Mouse (Mus musculus) embryo, embryonic 11 days (tissue): ENCODE results near the gene Srxn1.

ENCODE experiments used
- DNase-seq: peaks from one replicate; pipeline ENCODE4 v3.0.0-alpha.2; 2015

Srxn1 gene

GRCm38 (mm10) chr2:152122896-152123295 lies 17.6 kb downstream of the Srxn1 start:
- DNase-seq = no peak

DNA sequence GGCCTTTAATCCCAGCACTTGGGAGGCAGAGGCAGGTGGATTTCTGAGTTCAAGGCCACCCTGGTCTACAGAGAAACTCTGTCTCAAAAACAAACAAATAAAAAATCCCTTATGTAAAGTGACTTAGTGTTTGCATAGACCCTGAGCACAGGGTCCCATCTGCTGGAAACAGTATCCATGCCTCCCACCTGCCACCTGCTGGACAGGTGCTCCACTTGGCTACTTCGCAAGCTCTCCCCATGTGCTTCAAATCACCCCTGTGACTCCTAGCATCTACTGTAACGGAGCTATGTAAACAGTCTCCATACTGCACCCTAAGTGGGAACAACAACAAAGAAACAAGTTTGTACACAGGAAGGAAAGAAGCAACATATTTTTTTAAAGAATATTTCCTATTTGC lies 23.3 kb downstream of the Srxn1 start:
- DNase-seq = no peak

GRCm38 (mm10) chr2:152129778-152130177 lies 24.5 kb downstream of the Srxn1 start:
- no peak for DNase-seq

- DNase-seq = no peak
These were observed 26.7 kb downstream of the Srxn1 start for GRCm38 (mm10) chr2:152132016-152132415.

GRCm38 (mm10) chr2:152132691-152133090 lies 27.4 kb downstream of the Srxn1 start:
- no peak for DNase-seq

- DNase-seq = no peak
These were observed 34.1 kb downstream of the Srxn1 start for GRCm38 (mm10) chr2:152139191-152139987.

DNA sequence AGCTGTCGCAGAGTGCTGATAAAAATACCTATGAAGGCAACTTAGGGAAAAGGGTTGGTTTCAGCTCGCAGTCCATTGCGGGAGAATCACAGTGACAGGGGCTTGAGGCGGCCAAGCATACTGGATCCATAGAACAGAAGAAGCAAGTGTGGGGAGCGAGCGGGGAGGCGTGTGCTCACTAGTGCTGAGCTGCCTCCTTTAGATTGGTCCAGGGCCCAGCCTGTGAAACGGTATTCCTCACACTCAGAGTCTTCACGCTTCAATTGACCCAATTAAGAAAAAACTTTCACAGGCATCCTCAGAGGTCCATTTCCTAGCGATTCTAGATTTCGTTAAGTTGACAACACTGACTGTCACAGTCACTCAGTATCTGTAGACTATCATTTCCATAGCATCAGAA lies 35.6 kb downstream of the Srxn1 start:
- no peak for DNase-seq

DNA sequence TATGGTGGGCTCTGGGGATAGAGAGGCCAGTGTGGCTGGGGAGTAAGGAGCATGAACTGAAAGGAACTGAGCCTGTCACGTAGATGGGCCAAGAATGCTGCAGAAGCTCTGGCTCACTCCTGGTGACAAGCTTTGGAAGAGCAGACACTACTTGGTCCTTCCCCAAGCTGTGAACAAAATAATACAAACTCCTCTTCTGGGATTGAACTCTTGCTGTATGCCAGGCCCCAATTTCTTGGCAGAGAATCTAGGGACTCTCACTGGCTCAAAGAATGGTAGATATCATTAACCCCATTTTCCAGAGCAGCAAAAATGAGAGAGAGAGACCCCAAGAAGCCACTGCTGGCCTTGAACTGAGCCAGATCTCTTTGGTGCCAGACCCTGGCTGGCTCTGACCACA lies 36.2 kb downstream of the Srxn1 start:
- DNase-seq = no peak

- peak; percentile 89 for DNase-seq
These were observed 36.7 kb downstream of the Srxn1 start for GRCm38 (mm10) chr2:152142046-152142445.

DNA sequence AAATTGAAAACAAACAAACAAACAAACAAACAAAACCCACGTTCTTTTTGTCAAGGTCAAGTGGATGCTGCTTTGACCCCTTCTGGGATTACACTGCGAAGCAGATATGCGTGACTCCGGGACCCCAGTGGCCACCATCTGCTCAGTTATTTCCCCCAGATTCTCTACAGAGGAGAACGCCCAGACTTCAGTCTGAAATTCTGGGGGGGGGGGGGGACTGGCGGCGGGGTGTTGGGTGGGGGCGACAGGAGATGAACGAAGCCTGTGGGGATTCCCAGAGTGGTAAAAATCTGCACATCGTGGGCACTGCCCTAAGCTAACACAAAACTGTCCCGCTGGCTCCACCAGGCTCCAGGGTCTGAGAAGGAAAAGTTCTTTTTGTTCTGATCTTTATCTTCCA lies 37.3 kb downstream of the Srxn1 start:
- DNase-seq = peak; percentile 46

- peak; percentile 89 for DNase-seq
These were observed 38.2 kb downstream of the Srxn1 start, which contains the start of gene Tcf15 for GRCm38 (mm10) chr2:152143279-152144157. TSS of gene Tcf15 (plus strand) at chr2:152143561.

DNA sequence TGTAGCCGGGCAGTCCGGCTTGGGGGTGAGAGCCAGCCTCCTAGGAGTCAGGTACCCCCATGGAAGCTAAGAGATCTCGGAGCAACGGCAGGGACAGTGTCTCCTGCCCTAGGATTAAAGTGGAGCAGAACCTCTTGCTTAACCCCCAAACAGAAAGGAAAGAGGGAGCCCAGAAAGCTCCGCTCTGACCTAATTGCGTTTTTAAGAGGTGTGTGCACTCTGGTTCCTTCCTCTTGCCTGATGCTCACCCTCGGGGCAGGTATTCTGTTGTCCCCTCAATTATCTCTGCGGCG lies 38.8 kb downstream of the Srxn1 start:
- DNase-seq = no peak

DNA sequence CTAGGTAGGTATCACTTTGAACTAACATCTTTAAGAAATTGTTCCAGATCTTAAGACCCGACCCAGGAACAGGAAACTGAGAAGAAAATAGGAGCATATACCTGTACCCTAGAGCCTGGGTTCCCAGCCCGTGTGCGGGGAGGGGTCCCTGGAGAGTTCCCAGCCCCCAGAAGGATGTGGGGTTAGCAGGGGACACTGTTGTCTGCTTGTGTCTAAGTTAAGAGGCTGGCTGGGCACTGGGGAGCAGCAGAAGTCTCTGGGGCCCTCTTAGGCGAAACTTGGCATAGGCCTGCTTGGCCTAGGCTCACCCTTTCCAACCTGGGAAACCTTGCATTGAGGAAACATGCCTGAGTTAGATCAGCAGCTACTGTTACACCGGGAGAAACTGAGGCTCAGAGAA lies 39.2 kb downstream of the Srxn1 start:
- no peak for DNase-seq

- DNase-seq = no peak
These were observed 40.4 kb downstream of the Srxn1 start for GRCm38 (mm10) chr2:152145711-152146110.

GRCm38 (mm10) chr2:152147079-152147478 lies 41.8 kb downstream of the Srxn1 start:
- DNase-seq = no peak

DNA sequence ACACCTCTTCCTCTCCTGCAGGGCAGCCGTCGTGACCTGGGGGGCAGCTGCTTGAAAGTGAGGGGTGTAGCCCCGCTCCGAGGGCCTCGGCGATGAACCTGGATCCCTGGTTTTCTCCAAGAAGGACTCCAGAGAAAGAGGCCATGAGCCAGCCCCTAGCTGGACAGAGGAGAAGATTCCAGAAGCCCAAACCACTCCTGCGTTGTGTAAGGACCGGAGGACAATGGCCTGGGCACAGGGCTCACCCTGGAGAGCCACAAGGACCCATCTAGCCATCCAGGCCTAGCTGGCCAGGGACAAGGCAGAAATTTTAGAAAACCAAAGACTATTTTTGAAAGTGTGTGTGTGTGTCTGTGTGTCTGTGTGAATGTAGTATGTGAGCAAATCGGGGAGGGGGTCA lies 43.4 kb downstream of the Srxn1 start:
- DNase-seq = no peak

DNA sequence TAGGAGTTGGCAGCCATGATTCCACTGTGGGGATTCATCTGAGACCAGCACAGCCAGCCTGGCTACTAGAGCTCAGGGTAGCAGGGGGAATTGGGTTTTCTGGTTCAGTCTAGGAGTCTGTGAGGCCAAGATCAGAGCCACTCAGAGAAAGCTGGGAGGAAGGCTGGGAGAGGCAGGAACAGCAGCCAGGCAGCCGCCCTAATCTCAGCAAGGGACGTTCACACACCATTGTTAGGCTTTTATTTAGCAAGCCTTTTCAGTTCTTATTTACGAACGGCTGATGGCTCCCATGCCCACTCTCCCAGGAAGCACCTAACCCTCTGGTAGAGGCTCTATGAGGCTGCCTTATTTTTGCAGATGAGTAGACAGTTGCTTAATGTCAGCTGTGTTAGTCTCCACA lies 44.6 kb downstream of the Srxn1 start:
- DNase-seq = no peak

- no peak for DNase-seq
These were observed 45.1 kb downstream of the Srxn1 start for GRCm38 (mm10) chr2:152150373-152150772.

- peak; percentile 36 for DNase-seq
These were observed 48.0 kb downstream of the Srxn1 start for GRCm38 (mm10) chr2:152153361-152153760.

GRCm38 (mm10) chr2:152155414-152156208 lies 50.3 kb downstream of the Srxn1 start:
- peak; percentile 38 for DNase-seq

DNA sequence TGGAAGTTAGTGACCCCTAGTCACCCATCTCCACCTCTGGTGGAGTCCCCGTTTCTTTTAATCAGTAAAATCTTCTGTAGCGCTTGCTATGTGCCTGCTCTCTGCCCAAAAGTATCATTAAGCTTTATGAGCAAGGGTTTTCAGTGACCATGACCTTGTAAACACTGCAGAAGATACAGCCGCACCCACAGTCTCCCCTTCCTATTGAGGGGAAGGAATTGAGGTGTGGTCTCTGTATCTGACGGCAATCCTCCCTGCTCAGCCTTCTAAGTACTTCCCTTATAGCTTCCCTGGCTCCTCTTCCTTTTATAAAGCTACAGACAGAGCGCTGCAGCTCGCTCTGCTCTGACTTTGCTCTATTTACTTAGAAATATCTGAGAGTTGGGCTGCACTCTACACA lies 51.2 kb downstream of the Srxn1 start:
- no peak for DNase-seq

GRCm38 (mm10) chr2:152159487-152159886 lies 54.2 kb downstream of the Srxn1 start:
- DNase-seq = no peak
